Mouse (Mus musculus) T-helper 17 cell (primary cell): Measurements from ENCODE around the gene Smarcb1.

Source experiments
- in situ Hi-C, 2 experiments: fragments of 300-600 bp; cut with MboI, MseI; formaldehyde crosslinking; loops; 1 replicate in 1 of 2; 2 replicates in 1 of 2; pipeline ENCODE4 v1.15.1; 2025; ENCODE audit warnings: high pct_unique_total_duplicates in 2 of 2

Gene Smarcb1

DNA sequence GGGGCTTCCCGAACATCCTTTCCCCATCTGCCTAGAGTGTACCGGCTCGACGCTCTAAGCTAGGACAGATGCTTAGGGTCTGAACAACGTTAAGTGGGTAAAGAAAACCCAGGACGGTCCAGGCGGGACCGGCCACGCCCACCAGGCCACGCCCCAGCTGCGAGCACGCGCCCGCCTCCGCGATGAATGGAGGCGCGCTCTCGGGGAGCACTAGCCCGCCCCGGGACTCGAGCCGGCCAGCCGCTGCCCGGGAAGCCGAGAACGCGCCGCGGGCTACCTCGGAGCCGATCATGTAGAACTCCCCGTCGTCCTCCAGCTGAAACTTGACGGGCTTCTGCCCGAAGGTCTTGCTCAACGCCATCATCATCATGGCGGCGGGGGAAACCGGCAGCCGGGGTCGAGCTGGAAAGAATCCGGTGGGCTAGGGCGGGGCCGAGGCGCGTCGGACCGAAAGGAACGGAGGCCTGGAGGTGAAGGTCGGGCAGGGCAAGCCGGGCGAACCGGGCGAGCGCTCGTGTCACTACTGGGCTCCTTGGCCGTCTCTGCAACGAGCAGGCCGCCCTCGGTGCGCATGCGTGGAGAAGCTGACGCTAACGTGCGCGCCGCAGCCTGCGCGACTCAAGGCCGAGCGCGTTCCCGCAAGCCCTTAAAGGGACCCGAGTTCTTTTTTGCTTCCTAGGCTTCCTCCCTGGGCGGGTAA is at the start of gene Smarcb1:
TSS of gene Smarcb1 (minus strand) at position 592 of the 700 bp plus-strand sequence.
- in situ Hi-C loops: no loop called here

DNA sequence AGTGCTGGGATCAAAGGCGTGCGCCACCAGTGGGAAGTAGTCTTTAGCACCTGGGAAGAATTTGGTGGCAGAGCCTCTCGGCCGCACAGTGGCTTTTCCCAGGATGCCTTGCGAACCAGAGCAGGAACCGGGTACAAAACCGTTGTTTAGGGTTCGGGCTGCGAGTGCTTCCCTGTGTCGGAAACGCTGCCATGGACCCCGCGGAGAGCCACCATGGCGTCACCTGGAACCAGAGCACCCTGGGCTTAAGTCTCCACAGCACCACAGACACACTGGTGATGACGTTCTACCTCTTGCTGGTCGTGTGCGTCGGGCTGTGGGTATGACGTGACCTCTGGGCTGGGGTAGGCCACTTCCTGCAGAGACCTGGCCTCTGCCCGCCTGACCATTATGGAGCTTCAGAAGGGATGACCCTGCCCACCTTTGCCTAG is 33.0 kb upstream of the Smarcb1 start, which contains the start of gene Gm5134:
TSS of gene Gm5134 (plus strand) at position 134 of the 431 bp plus-strand sequence.
- in situ Hi-C loops: loop anchor here (5.0 kb wide), 2 partner anchors 67 to 212 kb away; no protein-coding TSS in a partner anchor

DNA sequence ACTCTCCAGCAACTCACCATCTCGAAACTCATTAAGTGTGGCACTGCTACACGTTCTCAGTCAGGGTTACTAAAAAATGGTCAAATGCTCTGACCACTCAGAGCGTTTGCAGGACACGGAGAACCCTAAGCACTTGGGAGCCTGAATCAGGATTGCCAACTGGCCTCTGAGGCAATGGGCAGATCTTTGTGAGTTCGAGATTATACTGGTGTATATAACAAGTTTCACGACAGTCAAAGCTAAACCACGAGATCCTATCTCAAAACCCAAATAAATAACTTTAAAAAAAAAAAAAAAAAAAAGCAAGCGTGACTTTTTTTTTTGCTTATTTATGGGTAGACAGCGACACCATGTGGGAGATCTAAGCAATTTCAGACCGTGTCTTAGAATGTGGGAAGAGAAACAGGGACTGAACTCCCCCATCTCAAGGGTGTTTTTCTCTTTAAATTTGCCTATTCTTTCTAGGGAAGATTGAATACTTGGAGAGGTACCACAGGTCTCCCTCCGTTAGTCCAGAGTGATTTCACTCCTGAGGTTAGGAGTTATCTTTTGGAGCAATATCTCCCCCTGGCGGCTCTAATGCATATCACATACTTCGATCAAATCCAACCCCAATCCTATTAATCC is 30.1 kb upstream of the Smarcb1 start:
- in situ Hi-C loops: loop anchor here (5.0 kb wide), 2 partner anchors 64 to 209 kb away; no protein-coding TSS in a partner anchor

GRCm38 (mm10) chr10:75950791-75951210 is 29.4 kb upstream of the Smarcb1 start:
- in situ Hi-C loops: loop anchor here (5.0 kb wide), 2 partner anchors 64 to 208 kb away; no protein-coding TSS in a partner anchor

GRCm38 (mm10) chr10:75949053-75950045 is 27.9 kb upstream of the Smarcb1 start:
- in situ Hi-C loops: loop anchor here (5.0 kb wide), 3 partner anchors 62 to 207 kb away; no protein-coding TSS in a partner anchor

DNA sequence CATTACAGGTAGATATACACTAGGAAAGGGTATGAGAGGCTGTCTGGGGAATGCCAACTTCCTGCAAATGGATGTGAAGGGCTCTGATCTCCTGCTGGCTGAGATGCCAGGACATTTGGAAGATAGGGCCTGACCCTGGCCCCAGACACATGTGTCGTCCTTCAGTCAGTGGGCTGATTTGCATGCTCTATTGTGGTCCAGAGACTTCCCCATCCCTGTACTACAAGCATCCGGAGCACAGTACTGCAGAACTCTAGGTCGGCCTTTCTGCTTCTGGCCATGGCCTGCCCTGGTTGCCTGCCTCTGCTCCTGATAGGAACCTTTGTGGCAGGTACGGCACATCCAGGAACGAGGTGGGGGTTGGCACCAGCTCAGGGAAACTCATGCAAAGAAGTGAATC is 26.7 kb upstream of the Smarcb1 start:
- in situ Hi-C loops: loop anchor here in 1 of 2 experiments (5.0 kb wide), 1 partner anchor 191 kb away; no protein-coding TSS in a partner anchor

GRCm38 (mm10) chr10:75945896-75946295 is 24.5 kb upstream of the Smarcb1 start:
- in situ Hi-C loops: loop anchor here in 1 of 2 experiments (5.0 kb wide), 1 partner anchor 189 kb away; no protein-coding TSS in a partner anchor

- in situ Hi-C loops: loop anchor here in 1 of 2 experiments (5.0 kb wide), 1 partner anchor 188 kb away; no protein-coding TSS in a partner anchor
These were observed 23.8 kb upstream of the Smarcb1 start for GRCm38 (mm10) chr10:75945213-75945612.

GRCm38 (mm10) chr10:75944066-75944772 is 22.8 kb upstream of the Smarcb1 start:
- in situ Hi-C loops: no loop called here

DNA sequence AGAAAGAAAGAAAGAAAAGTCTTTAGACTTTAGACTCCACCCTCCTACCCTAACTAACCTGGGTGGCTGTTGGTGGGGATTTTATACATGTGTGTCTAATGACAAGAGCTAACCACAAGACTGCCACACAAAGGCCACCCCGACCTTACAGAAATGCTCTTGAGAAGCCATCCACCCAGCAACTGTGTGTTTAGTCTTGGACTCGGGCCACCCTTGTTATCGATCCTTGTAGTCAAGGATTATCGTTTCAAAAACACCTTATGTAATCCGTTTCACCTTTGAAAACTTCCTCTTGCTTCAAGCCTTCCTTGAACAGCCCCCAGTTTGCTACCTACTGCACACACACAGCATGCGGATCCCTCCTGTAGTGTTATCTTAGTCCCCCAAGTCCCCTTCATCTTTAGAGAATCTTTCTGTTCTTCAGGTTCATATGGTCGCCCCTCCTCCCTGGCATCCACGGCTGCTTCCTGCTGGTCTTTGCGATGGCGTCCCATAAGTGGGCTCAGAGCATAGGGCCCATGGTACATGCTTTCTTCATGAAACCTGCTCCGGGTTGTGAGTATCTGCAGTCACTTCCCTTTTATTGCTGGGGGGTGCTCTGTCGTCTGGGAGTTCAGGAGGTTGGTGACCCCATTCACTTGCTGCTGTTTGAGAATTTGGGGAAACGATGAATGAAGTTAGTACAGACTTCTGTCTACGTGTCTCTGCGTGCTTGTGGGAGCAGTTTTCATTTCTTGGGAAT is 21.5 kb upstream of the Smarcb1 start, which contains the start of gene Vpreb3:
TSS of gene Vpreb3 (plus strand) at position 322 of the 742 bp plus-strand sequence.
- in situ Hi-C loops: no loop called here

- in situ Hi-C loops: no loop called here
These were observed 19.8 kb upstream of the Smarcb1 start for GRCm38 (mm10) chr10:75941042-75941824.

DNA sequence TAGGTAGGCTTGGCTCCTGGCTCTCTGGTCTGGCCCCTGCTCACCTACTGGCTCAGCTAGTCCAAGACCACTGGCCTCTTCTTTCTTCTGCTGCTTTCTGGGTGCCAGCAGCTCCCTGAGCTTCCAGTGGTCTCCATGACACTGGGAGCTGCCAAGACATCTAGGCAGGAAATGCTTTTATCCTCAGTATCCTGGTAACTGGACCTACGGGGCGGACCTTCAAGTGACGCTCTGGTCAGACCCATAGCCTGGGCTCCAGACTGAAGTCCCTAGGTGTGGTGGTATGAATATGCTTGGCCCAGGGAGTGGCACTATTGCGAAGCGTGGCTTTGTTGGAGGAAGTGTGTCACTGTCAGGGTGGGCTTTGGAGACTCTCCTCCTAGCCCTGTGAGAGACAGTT is 19.1 kb upstream of the Smarcb1 start, which contains the start of gene Gm867:
TSS of gene Gm867 (minus strand) at position 153 of the 400 bp plus-strand sequence.
- in situ Hi-C loops: no loop called here

DNA sequence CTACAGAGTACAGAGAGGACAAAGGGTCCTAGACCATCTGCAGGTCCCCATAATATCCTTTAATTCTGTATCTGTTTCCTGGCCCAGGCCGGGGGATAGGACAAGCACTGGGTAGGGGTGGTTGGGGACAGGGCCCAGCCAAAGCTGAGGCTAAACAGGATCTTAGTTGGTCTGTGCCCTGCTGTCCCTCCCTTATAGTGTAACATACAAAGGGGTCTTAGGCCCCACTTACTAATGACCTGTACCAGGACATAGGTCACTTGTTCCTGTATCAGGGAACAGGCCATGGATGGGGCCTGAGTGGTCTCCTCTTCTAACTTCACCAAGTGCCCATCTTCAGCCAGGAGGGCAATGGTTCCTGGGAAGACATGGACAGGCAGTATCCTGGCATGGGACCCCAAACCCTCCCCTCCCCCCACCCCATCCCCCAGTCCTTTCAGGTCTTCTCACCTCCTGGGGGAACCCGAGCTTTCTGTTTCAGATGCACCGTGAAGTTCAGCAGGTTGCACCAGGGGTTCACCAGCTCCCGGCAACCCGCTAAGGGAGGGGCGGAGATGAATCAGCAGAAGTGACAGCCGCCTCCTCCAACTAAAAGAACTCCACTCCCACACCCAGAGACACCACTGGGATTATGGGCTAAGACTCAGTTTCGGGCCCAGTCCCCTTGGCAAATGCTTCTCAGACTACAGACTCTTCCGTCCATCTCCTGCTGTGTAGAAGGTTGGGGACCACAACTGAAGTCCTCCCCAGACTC is 18.2 kb upstream of the Smarcb1 start:
- in situ Hi-C loops: no loop called here

- in situ Hi-C loops: no loop called here
These were observed 16.6 kb upstream of the Smarcb1 start for GRCm38 (mm10) chr10:75937851-75938643.

DNA sequence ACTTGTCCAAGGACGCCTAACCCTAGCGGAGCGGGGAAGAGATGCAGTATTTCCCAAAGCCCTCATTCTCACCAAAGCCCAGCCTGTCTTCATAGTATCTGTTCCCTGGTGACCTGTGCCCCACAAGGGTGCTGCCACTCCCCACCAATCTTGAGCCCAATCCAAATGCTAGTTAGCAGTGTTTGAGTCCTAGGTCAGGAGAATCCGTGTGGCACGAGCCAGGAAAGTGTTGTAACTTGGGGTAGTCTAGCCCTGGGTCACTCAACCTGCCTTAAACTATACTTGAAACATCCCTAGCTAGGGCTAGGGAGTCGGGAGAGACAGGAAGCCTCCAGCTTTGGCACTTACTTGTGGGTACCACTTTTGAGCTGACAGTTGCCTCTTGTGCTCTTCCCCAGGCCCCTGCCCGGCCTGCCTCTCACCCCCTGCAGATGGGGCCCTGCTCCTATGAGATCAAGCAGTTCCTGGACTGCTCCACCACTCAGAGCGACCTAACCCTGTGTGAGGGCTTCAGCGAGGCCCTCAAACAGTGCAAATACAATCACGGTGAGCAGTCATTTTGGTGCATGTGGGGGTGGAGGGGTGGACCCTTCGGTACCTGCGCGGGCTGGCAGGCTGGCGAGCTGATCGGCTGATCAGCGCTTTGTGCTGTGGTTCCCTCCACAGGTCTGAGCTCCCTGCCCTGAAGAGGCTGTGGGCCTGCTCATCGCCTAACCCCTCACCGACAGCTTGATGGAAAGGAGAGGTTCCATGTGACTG is 15.7 kb upstream of the Smarcb1 start:
- in situ Hi-C loops: no loop called here
